Mouse (Mus musculus): ENCODE measurements at regions not wholly inside any gene's neighbourhood (a gene's known extent, or its start where the extent isn't known, plus 50 kb on each side); places are given as distances from the start of the nearest gene placed in this dataset.
A peak's percentile ranks its signal among the peaks of the same experiment; 100 is the strongest.

DNA sequence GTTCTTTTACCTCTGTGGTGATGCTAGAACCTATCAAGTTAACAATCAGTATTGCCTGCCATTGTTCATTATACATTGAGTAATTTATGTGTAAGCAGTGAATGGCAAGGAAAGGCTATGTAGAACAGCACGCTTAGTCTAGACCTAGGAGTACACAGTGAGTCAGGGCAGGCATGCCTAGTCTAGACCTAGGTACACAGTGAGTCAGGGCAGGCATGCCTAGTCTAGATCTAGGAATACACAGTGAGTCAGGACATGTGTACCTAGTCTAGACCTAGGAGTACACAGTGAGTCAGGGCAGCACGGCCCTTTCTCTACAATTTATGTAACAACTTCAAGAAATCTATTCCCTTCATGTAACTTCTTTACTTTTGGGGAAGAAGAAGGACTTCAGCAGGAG, 347.2 kb downstream of the Tmem232 start:
- H3K36me3 ChIP-seq, result no peaks in the 10 kb centered on the region
- H3K27me3 ChIP-seq, result no peaks in the 10 kb centered on the region
- no peaks in the 10 kb centered on the region for H3K4me1 ChIP-seq
- WGBS, result 93% methylated on average over 2 of the region's 2 CpGs
- no peak overlapping the region for H3K4me2 ChIP-seq
- ATAC-seq (ENCODE audit: borderline replicate concordance, extremely low read depth, low FRiP score, low TSS enrichment), result no peak
- H3K27ac ChIP-seq, result no peak overlapping the region
- no peak overlapping the region for H3K4me3 ChIP-seq
- H3K9ac ChIP-seq, result no peak overlapping the region
- no peaks in the 10 kb centered on the region for H3K9me3 ChIP-seq

DNA sequence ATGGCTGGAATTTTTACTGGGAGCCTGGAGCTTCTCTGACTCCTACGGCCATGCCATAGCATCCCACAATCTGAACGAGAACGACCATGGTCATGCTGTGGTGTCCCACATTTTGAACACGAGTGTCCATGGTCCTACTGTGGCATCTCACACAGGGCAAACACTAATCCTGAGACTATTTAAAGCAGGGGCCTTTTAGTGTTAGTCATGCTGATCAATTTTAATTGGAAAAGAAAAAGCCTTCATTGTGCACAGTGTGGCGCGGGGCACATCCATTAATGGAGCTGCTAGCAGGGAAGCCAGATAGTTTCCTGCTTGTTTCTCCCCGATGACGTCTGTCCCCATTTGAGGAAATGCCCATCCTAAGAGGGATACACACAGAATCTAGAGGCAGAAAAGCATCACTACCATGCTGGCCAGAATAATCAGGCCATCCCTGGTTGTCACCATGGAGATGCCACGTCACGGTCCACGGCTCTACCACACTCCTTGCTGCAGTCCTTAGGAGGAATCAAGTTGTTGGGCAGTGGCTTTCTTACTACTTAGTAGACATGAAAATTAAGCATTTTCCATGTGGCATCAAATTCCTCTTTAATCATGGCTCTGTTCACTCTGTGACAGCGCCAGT, 348.0 kb downstream of the Tmem232 start:
- H3K9me3 ChIP-seq, result no peaks in the 10 kb centered on the region
- H3K27ac ChIP-seq, result no peak overlapping the region
- whole genome bisulfite sequencing, result 89% methylated on average over 12 of the region's 12 CpGs
- no peak overlapping the region for H3K9ac ChIP-seq
- no peak for ATAC-seq (ENCODE audit: borderline replicate concordance, extremely low read depth, low FRiP score, low TSS enrichment)
- H3K4me2 ChIP-seq, result no peak overlapping the region
- no peaks in the 10 kb centered on the region for H3K4me1 ChIP-seq
- H3K27me3 ChIP-seq, result no peaks in the 10 kb centered on the region
- no peak overlapping the region for H3K4me3 ChIP-seq
- no peaks in the 10 kb centered on the region for H3K36me3 ChIP-seq

DNA sequence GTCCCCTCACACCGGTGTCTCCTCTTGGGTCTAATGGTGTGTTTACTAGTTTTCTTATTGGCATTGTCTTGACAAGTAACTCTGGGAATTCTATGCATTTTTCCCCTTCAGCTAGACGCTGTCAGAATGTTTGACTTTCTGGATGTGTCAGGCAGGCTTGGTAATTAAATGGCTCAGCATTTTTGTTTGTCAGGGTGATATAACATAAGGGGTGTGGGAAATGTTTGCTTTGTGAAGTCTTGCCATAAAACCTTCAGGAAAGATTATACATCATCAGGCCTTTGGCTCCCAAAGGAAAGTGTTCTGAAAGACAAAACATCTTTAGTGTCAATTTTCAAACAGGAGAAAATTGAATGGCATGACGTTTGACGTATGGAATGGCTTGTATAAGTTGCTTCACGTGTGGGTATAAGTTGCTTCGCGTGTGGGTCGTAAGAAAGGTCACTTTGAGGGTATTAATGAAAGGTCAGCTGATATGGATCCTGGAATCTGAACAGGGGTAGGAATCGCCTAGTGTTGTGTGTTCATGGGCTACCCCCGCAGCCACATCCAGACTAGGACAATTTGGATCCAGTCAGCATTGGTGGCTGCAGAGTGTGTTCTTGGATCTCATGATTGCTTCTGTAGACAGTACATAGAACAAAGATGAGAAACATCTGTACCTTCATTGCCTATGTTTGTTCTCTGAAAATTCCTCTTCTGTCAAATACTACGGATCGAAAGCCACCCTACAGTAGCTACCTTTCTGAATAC, 349.6 kb downstream of the Tmem232 start:
- 22% methylated on average over 12 of the region's 12 CpGs for WGBS
- peak; percentile 85; the same call in 1 of the 2 replicates for ATAC-seq (ENCODE audit: borderline replicate concordance, extremely low read depth, low FRiP score, low TSS enrichment)
- H3K9ac ChIP-seq, result no peak overlapping the region
- H3K4me1 ChIP-seq, result no peaks in the 10 kb centered on the region
- H3K9me3 ChIP-seq, result no peaks in the 10 kb centered on the region
- peak overlapping the region; percentile 12; the same call in 1 of the 2 replicates for H3K27ac ChIP-seq
- peak overlapping the region; percentile 31; the same call in 1 of the 2 replicates for H3K4me2 ChIP-seq
- no peaks in the 10 kb centered on the region for H3K36me3 ChIP-seq
- no peak overlapping the region for H3K4me3 ChIP-seq
- H3K27me3 ChIP-seq, result no peaks in the 10 kb centered on the region

DNA sequence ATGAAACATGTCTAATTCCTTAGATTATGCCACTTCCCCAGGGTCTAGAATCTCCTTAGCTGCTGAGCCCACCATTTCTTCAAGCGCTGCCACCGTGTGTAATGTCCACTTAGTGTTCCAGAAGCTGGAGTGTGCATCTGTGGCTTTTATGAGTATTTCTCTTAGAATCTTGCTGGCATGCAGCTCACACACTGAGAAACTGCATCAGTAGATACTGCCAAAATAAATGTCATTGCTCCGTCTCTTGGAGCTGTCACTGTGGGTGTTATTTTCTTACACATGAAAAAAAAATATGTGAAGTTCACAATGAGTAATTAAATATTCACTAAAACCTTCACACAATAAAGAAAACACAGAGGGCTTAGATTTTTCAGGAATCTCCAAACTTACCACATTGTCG, 345.3 kb upstream of the 4930583I09Rik start:
- no peak for ATAC-seq (ENCODE audit: borderline replicate concordance, extremely low read depth, low FRiP score, low TSS enrichment)
- Histone ChIP-seq H3K27ac (no peak overlapping the region), H3K4me1 (no peaks in the 10 kb centered on the region), H3K27me3 (no peaks in the 10 kb centered on the region), H3K4me2 (no peak overlapping the region), H3K36me3 (no peaks in the 10 kb centered on the region), H3K9me3 (no peaks in the 10 kb centered on the region), H3K4me3 (no peak overlapping the region), H3K9ac (no peak overlapping the region)
- 66% methylated on average over 4 of the region's 4 CpGs for WGBS

DNA sequence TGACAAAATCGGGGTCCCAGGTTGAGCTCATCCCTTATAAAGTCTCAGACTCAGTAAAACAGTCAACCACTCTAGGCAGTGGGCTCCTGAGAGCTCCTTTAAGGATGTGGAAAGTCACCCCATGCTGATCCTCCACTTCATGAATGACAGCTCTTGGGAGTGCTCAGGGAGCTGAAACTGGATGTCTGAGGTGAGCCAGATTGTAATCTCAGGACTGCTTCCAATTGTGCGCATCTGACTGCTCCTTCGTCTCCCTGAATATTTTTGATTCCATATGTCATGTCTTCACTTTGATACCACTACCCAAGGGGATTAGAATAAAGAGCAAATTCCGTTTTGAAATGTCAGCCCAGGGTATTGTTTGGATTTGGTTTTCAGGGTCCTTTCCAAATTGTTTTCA, 339.9 kb upstream of the 4930583I09Rik start:
- WGBS, result 62% methylated on average over 4 of the region's 4 CpGs

DNA sequence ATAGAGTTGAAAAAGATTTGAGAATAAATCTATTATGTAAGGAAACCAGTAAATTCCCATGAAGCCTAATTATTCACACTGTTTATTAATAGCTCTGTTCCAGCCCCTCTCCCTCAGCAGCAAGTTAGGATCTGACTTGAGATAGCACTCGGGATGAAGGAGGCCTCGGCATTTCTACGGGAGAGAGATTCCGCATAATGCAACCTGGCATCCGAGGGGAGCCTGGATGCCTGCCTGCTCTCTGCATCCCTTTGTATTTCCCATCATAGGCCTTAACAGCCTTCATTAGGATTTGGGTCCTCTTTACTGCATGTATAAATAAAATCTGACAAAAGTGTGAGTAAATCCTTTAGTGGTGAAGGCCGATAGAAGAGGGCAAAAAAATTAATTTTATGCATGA, 338.2 kb upstream of the 4930583I09Rik start:
- H3K4me2 ChIP-seq, result no peak overlapping the region
- H3K9ac ChIP-seq, result no peak overlapping the region
- H3K27me3 ChIP-seq, result no peaks in the 10 kb centered on the region
- WGBS, result 86% methylated on average over 6 of the region's 6 CpGs
- no peak for ATAC-seq (ENCODE audit: borderline replicate concordance, extremely low read depth, low FRiP score, low TSS enrichment)
- H3K4me3 ChIP-seq, result no peak overlapping the region
- H3K36me3 ChIP-seq, result no peaks in the 10 kb centered on the region
- H3K27ac ChIP-seq, result no peak overlapping the region
- H3K9me3 ChIP-seq, result no peaks in the 10 kb centered on the region
- H3K4me1 ChIP-seq, result no peaks in the 10 kb centered on the region

More for the DNA sequence above, 339.9 kb upstream of the 4930583I09Rik start:
- Histone ChIP-seq H3K9me3 (no peaks in the 10 kb centered on the region), H3K4me3 (no peak overlapping the region), H3K36me3 (no peaks in the 10 kb centered on the region), H3K27ac (no peak overlapping the region), H3K4me2 (no peak overlapping the region), H3K9ac (no peak overlapping the region), H3K27me3 (no peaks in the 10 kb centered on the region), H3K4me1 (no peaks in the 10 kb centered on the region)
- no peak for ATAC-seq (ENCODE audit: borderline replicate concordance, extremely low read depth, low FRiP score, low TSS enrichment)

DNA sequence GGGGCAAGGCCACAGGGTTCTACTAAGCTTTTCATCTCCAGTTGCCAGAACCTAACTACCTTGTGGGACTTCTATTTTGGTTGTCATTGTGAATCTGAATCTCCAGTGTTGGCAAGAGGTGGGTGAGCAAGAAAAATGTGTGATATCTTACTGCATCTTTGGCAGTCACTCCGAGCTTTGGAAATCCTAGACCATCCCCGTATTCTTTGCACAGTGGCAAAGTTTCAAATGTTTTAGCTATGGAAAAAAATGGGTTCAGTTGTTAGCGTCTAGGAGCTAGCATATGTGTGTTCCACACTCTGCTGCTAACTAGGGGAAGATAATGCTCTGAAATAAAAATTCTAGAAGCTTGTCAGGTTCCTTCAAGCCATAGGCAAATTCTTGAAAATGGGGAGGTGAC, 337.4 kb upstream of the 4930583I09Rik start:
- H3K9ac ChIP-seq, result no peak overlapping the region
- H3K9me3 ChIP-seq, result no peaks in the 10 kb centered on the region
- no peaks in the 10 kb centered on the region for H3K4me1 ChIP-seq
- H3K27ac ChIP-seq, result no peak overlapping the region
- no peaks in the 10 kb centered on the region for H3K27me3 ChIP-seq
- 79% methylated on average over 3 of the region's 3 CpGs for WGBS
- H3K36me3 ChIP-seq, result no peaks in the 10 kb centered on the region
- H3K4me3 ChIP-seq, result no peak overlapping the region
- H3K4me2 ChIP-seq, result no peak overlapping the region
- ATAC-seq (ENCODE audit: borderline replicate concordance, extremely low read depth, low FRiP score, low TSS enrichment), result no peak

DNA sequence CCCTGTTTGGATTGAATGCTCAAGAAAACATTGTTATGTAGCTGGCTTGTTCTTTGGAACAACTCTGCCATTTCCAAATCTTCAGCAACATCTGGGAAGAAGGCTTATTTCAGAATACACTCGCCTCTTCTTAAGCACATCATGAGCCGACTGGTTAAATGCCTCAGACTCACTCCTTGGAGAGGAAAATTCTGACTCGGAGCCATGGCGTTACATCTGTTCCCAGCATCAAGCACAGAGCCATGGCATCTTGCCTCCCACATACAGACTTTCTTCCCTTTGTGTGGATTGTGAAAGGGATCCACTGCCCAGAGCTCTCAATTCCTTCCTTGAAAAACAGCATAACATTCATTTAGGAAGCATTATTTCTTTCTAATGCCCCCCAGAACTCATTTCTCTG, 334.8 kb upstream of the 4930583I09Rik start:
- H3K4me2 ChIP-seq, result no peak overlapping the region
- H3K36me3 ChIP-seq, result no peaks in the 10 kb centered on the region
- H3K27me3 ChIP-seq, result no peaks in the 10 kb centered on the region
- 58% methylated on average over 4 of the region's 4 CpGs for WGBS
- H3K27ac ChIP-seq, result no peak overlapping the region
- no peaks in the 10 kb centered on the region for H3K9me3 ChIP-seq
- H3K4me1 ChIP-seq, result no peaks in the 10 kb centered on the region
- H3K4me3 ChIP-seq, result no peak overlapping the region
- ATAC-seq (ENCODE audit: borderline replicate concordance, extremely low read depth, low FRiP score, low TSS enrichment), result no peak
- no peak overlapping the region for H3K9ac ChIP-seq

DNA sequence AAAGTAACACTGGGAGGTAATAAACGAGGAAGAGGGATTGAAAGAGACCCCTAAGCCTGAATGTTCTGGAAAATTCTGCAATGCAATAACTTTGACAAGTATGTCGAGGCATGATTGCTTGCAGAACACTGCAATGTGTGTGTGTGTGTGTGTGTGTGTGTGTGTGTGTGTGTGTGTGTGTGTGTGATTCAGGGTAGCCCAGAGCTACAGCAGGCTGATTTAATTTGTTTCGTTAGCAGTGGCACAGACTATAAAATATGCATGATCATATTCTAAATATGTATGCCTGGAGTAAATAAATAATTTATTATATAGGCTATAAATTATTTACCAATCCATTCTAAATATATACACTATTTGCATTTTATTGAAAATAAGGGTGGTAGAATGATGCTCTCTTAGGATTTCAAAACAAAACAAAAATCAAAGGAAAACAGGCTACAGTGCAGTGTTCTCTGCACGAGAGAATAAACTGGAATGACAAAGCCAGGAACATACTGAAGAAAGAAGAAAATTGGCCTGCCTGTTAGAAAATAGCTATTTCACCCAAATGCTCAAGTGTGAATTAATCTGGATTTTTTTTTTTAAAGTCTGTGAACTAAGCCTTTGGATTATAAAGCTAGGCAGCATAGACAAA, 334.2 kb upstream of the 4930583I09Rik start:
- Histone ChIP-seq H3K27ac (no peak overlapping the region), H3K27me3 (no peaks in the 10 kb centered on the region)
- 72% methylated on average over 4 of the region's 4 CpGs for WGBS

DNA sequence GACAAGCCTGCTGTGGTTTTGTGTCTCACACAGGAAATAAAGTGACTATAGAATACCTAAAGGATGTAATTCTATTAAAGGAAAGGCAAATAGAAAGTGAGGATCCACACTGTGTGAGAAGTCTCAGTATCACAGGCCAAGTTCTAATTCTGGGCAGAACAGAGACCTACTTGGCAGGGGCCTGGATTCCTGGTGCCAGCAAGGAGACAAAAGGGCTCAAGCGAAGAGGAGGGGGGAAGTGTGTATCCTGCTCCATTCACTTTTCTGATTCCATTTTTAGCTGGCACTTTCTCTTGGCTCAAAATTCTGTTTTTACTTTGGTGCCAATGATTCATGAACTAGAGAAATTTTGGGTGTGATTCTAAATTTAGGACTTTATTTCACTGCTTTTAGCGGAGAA, 310.5 kb upstream of the 4930583I09Rik start:
- Histone ChIP-seq H3K27ac (no peak overlapping the region), H3K27me3 (no peaks in the 10 kb centered on the region), H3K4me3 (no peak overlapping the region), H3K36me3 (no peaks in the 10 kb centered on the region), H3K4me1 (no peaks in the 10 kb centered on the region), H3K9ac (no peak overlapping the region), H3K4me2 (no peak overlapping the region), H3K9me3 (0 out of 2 replicates have a peak, but pooled peaks cover 4% of the 10 kb centered on the region)
- no peak for ATAC-seq (ENCODE audit: borderline replicate concordance, extremely low read depth, low FRiP score, low TSS enrichment)
- WGBS, result 70% methylated on average over 2 of the region's 2 CpGs

More for the DNA sequence above, 334.2 kb upstream of the 4930583I09Rik start:
- Histone ChIP-seq H3K9me3 (no peaks in the 10 kb centered on the region), H3K36me3 (no peaks in the 10 kb centered on the region), H3K9ac (no peak overlapping the region), H3K4me2 (no peak overlapping the region), H3K4me3 (no peak overlapping the region), H3K4me1 (no peaks in the 10 kb centered on the region)
- ATAC-seq (ENCODE audit: borderline replicate concordance, extremely low read depth, low FRiP score, low TSS enrichment), result no peak

DNA sequence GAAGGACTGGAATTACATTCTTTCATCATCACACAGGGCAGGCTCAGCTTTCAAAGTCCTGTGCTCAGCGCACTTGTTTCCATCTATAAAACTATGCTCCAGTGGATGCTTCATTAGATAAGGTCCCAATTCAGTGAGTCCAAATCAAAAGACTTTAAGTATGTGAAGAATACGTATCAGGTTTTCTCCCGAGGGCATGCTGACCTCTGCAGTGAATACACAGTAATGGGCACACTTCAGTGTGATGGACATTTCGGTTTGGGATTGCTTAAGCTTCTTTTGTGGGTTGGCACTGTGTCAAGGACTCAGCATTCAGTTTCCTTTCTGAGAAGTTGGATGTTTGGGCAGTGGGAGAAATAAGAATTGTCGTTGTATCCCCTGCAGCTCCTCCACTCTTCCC, 278.8 kb upstream of the 4930583I09Rik start:
- H3K27me3 ChIP-seq, result no peaks in the 10 kb centered on the region
- 76% methylated on average over 5 of the region's 5 CpGs for WGBS
- no peaks in the 10 kb centered on the region for H3K4me1 ChIP-seq
- no peak overlapping the region for H3K4me3 ChIP-seq
- ATAC-seq (ENCODE audit: borderline replicate concordance, extremely low read depth, low FRiP score, low TSS enrichment), result no peak
- H3K4me2 ChIP-seq, result no peak overlapping the region
- no peak overlapping the region for H3K9ac ChIP-seq
- H3K36me3 ChIP-seq, result no peaks in the 10 kb centered on the region
- no peaks in the 10 kb centered on the region for H3K9me3 ChIP-seq
- H3K27ac ChIP-seq, result no peak overlapping the region

DNA sequence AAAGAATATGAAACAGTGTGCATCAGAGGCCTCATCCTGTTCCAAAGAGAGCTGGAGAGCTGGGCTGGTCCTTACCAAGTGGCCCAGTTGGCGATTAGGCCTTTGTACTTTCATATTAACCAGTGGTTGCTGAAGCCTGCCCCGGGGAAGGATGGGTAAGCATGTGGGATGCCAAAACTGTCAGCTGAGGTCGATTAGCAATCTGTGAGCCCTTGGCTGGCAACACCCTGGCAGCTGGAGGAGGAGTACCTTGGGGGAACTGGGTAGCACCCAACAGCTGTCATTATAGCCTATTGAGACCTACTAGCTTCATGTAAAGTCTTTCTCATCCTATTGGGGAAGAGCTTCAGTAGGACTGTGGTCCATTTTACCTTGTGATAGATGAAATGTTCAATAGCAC, 277.2 kb upstream of the 4930583I09Rik start:
- H3K4me2 ChIP-seq, result no peak overlapping the region
- no peak overlapping the region for H3K4me3 ChIP-seq
- no peak for ATAC-seq (ENCODE audit: borderline replicate concordance, extremely low read depth, low FRiP score, low TSS enrichment)
- no peak overlapping the region for H3K9ac ChIP-seq
- no peaks in the 10 kb centered on the region for H3K4me1 ChIP-seq
- 64% methylated on average over 3 of the region's 3 CpGs for WGBS
- no peaks in the 10 kb centered on the region for H3K9me3 ChIP-seq
- H3K36me3 ChIP-seq, result no peaks in the 10 kb centered on the region
- no peaks in the 10 kb centered on the region for H3K27me3 ChIP-seq
- H3K27ac ChIP-seq, result no peak overlapping the region

Measured in lung, embryonic 15.5 days (tissue).